Mouse (Mus musculus): Measurements from ENCODE around the gene Dcaf7. TPM values are rescaled to one million over a fixed set of nuclear protein-coding genes. Genes with fewer than 3 reads are reported as not detected.
"Not testable (repeated sequence)": the region's sequence is repeated elsewhere in the genome, so short reads cannot be mapped to it uniquely, and the experiment has no call there.

Dcaf7 gene
- polyA plus RNA-seq, 1 experiment, result 30.9 TPM

- TF ChIP-seq POLR2A (IDR thresholded peaks at IDR 0.05; ENCODE audit: low read depth, low read length) (no peak), CTCF (IDR thresholded peaks at IDR 0.05; ENCODE audit: extremely low read depth, insufficient read length, insufficient replicate concordance, low read depth, low read length) (no peak)
- no peak overlapping the region for H3K4me3 ChIP-seq (ENCODE audit: low read depth, low read length)
- no peaks in the 10 kb centered on the region for H3K36me3 ChIP-seq (ENCODE audit: control insufficient read depth, insufficient read depth, low read length)
- H3K27me3 ChIP-seq (ENCODE audit: control insufficient read depth, insufficient read depth, low read length), result no peaks in the 10 kb centered on the region; the same call in 1 of the 2 replicates
- H3K4me1 ChIP-seq (ENCODE audit: control insufficient read depth, insufficient read depth, insufficient read length, low read length), result peaks cover 4% of the 10 kb centered on the region; the same call in 1 of the 2 replicates
- WGBS, result 36% methylated on average over 3 of the region's 3 CpGs
- no peak overlapping the region for H3K27ac ChIP-seq (ENCODE audit: insufficient read depth, low read depth, low read length)
These were observed 10.9 kb upstream of the Dcaf7 start for GRCm38 (mm10) chr11:106025774-106026173.

- Histone ChIP-seq H3K36me3 (ENCODE audit: control insufficient read depth, insufficient read depth, low read length) (no peaks in the 10 kb centered on the region), H3K27me3 (ENCODE audit: control insufficient read depth, insufficient read depth, low read length) (no peaks in the 10 kb centered on the region), H3K4me1 (ENCODE audit: control insufficient read depth, insufficient read depth, insufficient read length, low read length) (peaks cover 4% of the 10 kb centered on the region; the same call in 1 of the 2 replicates), H3K27ac (ENCODE audit: insufficient read depth, low read depth, low read length) (no peak overlapping the region), H3K4me3 (ENCODE audit: low read depth, low read length) (no peak overlapping the region)
- TF ChIP-seq CTCF (IDR thresholded peaks at IDR 0.05; ENCODE audit: extremely low read depth, insufficient read length, insufficient replicate concordance, low read depth, low read length), result peak; percentile 79
- no peak for TF ChIP-seq POLR2A (IDR thresholded peaks at IDR 0.05; ENCODE audit: low read depth, low read length)
- WGBS, result 17% methylated on average over 11 of the region's 11 CpGs
These were observed 10.1 kb upstream of the Dcaf7 start for GRCm38 (mm10) chr11:106026465-106027151.

- no peaks in the 10 kb centered on the region for H3K27me3 ChIP-seq (ENCODE audit: control insufficient read depth, insufficient read depth, low read length)
- H3K36me3 ChIP-seq (ENCODE audit: control insufficient read depth, insufficient read depth, low read length), result no peaks in the 10 kb centered on the region
- peaks cover 4% of the 10 kb centered on the region; the same call in 1 of the 2 replicates for H3K4me1 ChIP-seq (ENCODE audit: control insufficient read depth, insufficient read depth, insufficient read length, low read length)
- no peak overlapping the region for H3K4me3 ChIP-seq (ENCODE audit: low read depth, low read length)
- H3K27ac ChIP-seq (ENCODE audit: insufficient read depth, low read depth, low read length), result no peak overlapping the region
- TF ChIP-seq CTCF (IDR thresholded peaks at IDR 0.05; ENCODE audit: extremely low read depth, insufficient read length, insufficient replicate concordance, low read depth, low read length) (no peak), POLR2A (IDR thresholded peaks at IDR 0.05; ENCODE audit: low read depth, low read length) (no peak)
- 93% methylated on average over 5 of the region's 5 CpGs for WGBS
These were observed 9.1 kb upstream of the Dcaf7 start for GRCm38 (mm10) chr11:106027607-106028006.

- H3K27me3 ChIP-seq (ENCODE audit: control insufficient read depth, insufficient read depth, low read length), result not testable (repeated sequence)
- WGBS, result 27% methylated on average over 14 of the region's 25 CpGs
- peak overlapping the region; percentile 57 for H3K4me3 ChIP-seq (ENCODE audit: low read depth, low read length)
These were observed 4.6 kb upstream of the Dcaf7 start for GRCm38 (mm10) chr11:106032074-106032473.

GRCm38 (mm10) chr11:106033491-106033919 lies 3.2 kb upstream of the Dcaf7 start:
- Histone ChIP-seq H3K4me1 (ENCODE audit: control insufficient read depth, insufficient read depth, insufficient read length, low read length) (no peaks in the 10 kb centered on the region), H3K27me3 (ENCODE audit: control insufficient read depth, insufficient read depth, low read length) (no peaks in the 10 kb centered on the region), H3K4me3 (ENCODE audit: low read depth, low read length) (peak overlapping the region; percentile 10; the same call in 1 of the 2 replicates), H3K27ac (ENCODE audit: insufficient read depth, low read depth, low read length) (peak overlapping the region; percentile 67), H3K36me3 (ENCODE audit: control insufficient read depth, insufficient read depth, low read length) (no peaks in the 10 kb centered on the region)
- TF ChIP-seq CTCF (IDR thresholded peaks at IDR 0.05; ENCODE audit: extremely low read depth, insufficient read length, insufficient replicate concordance, low read depth, low read length), result no peak
- no peak for TF ChIP-seq POLR2A (IDR thresholded peaks at IDR 0.05; ENCODE audit: low read depth, low read length)
- WGBS, result 36% methylated on average over 11 of the region's 11 CpGs

More at GRCm38 (mm10) chr11:106032074-106032473, 4.6 kb upstream of the Dcaf7 start:
- H3K4me1 ChIP-seq (ENCODE audit: control insufficient read depth, insufficient read depth, insufficient read length, low read length); H3K36me3 ChIP-seq (ENCODE audit: control insufficient read depth, insufficient read depth, low read length): not testable (repeated sequence)
- H3K27ac ChIP-seq (ENCODE audit: insufficient read depth, low read depth, low read length), result peak overlapping the region; percentile 67

GRCm38 (mm10) chr11:106034986-106035385 lies 1.7 kb upstream of the Dcaf7 start:
- Histone ChIP-seq H3K27me3 (ENCODE audit: control insufficient read depth, insufficient read depth, low read length) (no peaks in the 10 kb centered on the region), H3K4me1 (ENCODE audit: control insufficient read depth, insufficient read depth, insufficient read length, low read length) (no peaks in the 10 kb centered on the region), H3K4me3 (ENCODE audit: low read depth, low read length) (no peak overlapping the region), H3K27ac (ENCODE audit: insufficient read depth, low read depth, low read length) (no peak overlapping the region), H3K36me3 (ENCODE audit: control insufficient read depth, insufficient read depth, low read length) (no peaks in the 10 kb centered on the region)
- WGBS, result 84% methylated on average over 9 of the region's 9 CpGs
- TF ChIP-seq POLR2A (IDR thresholded peaks at IDR 0.05; ENCODE audit: low read depth, low read length), result no peak
- TF ChIP-seq CTCF (IDR thresholded peaks at IDR 0.05; ENCODE audit: extremely low read depth, insufficient read length, insufficient replicate concordance, low read depth, low read length), result no peak

GRCm38 (mm10) chr11:106037418-106037751 lies 713 bp downstream of the Dcaf7 start:
- peak overlapping the region; percentile 45; the same call in 1 of the 2 replicates for H3K27ac ChIP-seq (ENCODE audit: insufficient read depth, low read depth, low read length)
- peak overlapping the region; percentile 95 for H3K4me3 ChIP-seq (ENCODE audit: low read depth, low read length)
- 0% methylated on average over 13 of the region's 13 CpGs for WGBS
- H3K27me3 ChIP-seq (ENCODE audit: control insufficient read depth, insufficient read depth, low read length), result no peaks in the 10 kb centered on the region
- no peak for TF ChIP-seq CTCF (IDR thresholded peaks at IDR 0.05; ENCODE audit: extremely low read depth, insufficient read length, insufficient replicate concordance, low read depth, low read length)
- no peak for TF ChIP-seq POLR2A (IDR thresholded peaks at IDR 0.05; ENCODE audit: low read depth, low read length)
- H3K4me1 ChIP-seq (ENCODE audit: control insufficient read depth, insufficient read depth, insufficient read length, low read length), result no peaks in the 10 kb centered on the region; the same call in 1 of the 2 replicates
- H3K36me3 ChIP-seq (ENCODE audit: control insufficient read depth, insufficient read depth, low read length), result no peaks in the 10 kb centered on the region
